Mouse (Mus musculus): ENCODE results near the gene Atraid. TPM values are rescaled to one million over a fixed set of nuclear protein-coding genes. Genes with fewer than 3 reads are reported as not detected.

Gene Atraid
- 94.0 TPM for polyA plus RNA-seq (2017; shearing (Covaris generic))

GRCm38 (mm10) chr5:31047848-31048762, at the start of gene Atraid:
Gene Atraid, plus strand, starts transcription at chr5:31048312.

DNA sequence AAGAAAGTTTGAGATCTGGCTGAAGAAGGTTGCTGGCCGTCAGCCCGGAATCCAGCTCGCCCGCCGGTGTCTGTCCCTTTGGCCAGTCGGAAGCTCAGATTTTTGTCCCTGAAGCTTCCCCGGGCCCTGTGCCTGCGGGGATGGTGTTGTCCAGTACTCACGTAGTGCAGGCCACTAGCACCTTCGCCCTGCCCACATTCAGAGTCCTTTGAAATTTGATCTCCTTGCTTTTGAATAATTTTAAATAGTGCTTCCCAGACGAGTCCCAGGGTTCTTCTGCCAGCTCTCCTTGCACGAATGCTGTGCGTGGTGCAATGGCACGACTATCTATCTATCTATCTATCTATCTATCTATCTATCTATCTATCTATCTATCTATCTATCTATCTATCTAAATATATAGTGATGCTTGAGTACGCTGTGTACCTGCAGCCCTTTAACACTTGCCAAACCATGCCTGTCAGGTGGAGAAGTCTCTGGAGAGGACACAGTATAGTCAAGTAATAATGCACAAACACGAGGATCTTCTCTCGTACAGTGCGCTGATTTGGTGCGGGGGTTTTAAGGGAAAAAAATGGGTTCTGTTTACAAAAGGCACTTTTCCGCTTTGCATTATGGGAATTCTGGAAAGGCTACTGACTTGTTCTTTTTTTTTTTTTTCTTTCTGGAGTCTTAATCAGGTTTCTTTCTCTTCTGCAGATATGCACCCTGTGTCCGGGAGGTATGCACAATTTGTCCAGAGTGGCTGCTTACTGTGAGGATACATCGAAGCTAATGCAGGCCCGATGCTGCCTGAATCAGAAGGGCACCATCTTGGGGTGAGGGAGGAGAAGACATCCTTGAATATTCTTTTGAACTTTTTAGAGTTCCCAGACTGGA, 890 bp downstream of the Atraid start, which contains the start of gene Slc5a6:
Slc5a6 (minus strand) TSS at position 162 of the 879 bp plus-strand sequence.

GRCm38 (mm10) chr5:31054261-31055215, 6.4 kb downstream of the Atraid start, which contains the start of gene Cad:
Gene Cad, plus strand, starts transcription at chr5:31054780.

Other genes starting within 250 kb of the Atraid start
- gene Mapre3, start 233.7 kb upstream of the Atraid start, polyA plus RNA-seq (2017; shearing (Covaris generic)): 10.6 TPM
- 93.1 TPM for gene Tmem214, start 180.3 kb upstream of the Atraid start, polyA plus RNA-seq (2017; shearing (Covaris generic))
- 14.7 TPM for gene Agbl5, start 159.6 kb upstream of the Atraid start, polyA plus RNA-seq (2017; shearing (Covaris generic))
- 318 TPM for gene Ost4, start 140.5 kb upstream of the Atraid start, polyA plus RNA-seq (2017; shearing (Covaris generic))
- 5.9 TPM for gene Emilin1, start 134.9 kb upstream of the Atraid start, polyA plus RNA-seq (2017; shearing (Covaris generic))
- 27.2 TPM for gene Khk, start 126.9 kb upstream of the Atraid start, polyA plus RNA-seq (2017; shearing (Covaris generic))
- 0.21 TPM for gene Cgref1, start 102.7 kb upstream of the Atraid start, polyA plus RNA-seq (2017; shearing (Covaris generic))
- 236 TPM for gene Preb, start 88.0 kb upstream of the Atraid start, polyA plus RNA-seq (2017; shearing (Covaris generic))
- not detected for gene Tcf23, start 79.7 kb upstream of the Atraid start, polyA plus RNA-seq (2017; shearing (Covaris generic))
- 15.0 TPM for gene Slc5a6, start 612 bp downstream of the Atraid start, polyA plus RNA-seq (2017; shearing (Covaris generic))
- 32.5 TPM for gene Cad, start 6.5 kb downstream of the Atraid start, polyA plus RNA-seq (2017; shearing (Covaris generic))
- gene Dnajc5g, start 58.0 kb downstream of the Atraid start, polyA plus RNA-seq (2017; shearing (Covaris generic)): not detected
- 0.72 TPM for gene Slc30a3, start 59.9 kb downstream of the Atraid start, polyA plus RNA-seq (2017; shearing (Covaris generic))
- gene Trim54, start 68.4 kb downstream of the Atraid start, polyA plus RNA-seq (2017; shearing (Covaris generic)): not detected
- gene Ucn, start 90.5 kb downstream of the Atraid start, polyA plus RNA-seq (2017; shearing (Covaris generic)): not detected
- gene Mpv17, start 105.9 kb downstream of the Atraid start, polyA plus RNA-seq (2017; shearing (Covaris generic)): 47.9 TPM
- 1.2 TPM for gene Gm29609, start 131.6 kb downstream of the Atraid start, polyA plus RNA-seq (2017; shearing (Covaris generic))
- 122 TPM for gene Gtf3c2, start 131.8 kb downstream of the Atraid start, polyA plus RNA-seq (2017; shearing (Covaris generic))
- 148 TPM for gene Snx17, start 144.9 kb downstream of the Atraid start, polyA plus RNA-seq (2017; shearing (Covaris generic))
- 98.6 TPM for gene Eif2b4, start 145.1 kb downstream of the Atraid start, polyA plus RNA-seq (2017; shearing (Covaris generic))
- 37.1 TPM for gene Zfp513, start 154.0 kb downstream of the Atraid start, polyA plus RNA-seq (2017; shearing (Covaris generic))
- 67.4 TPM for gene Ppm1g, start 172.4 kb downstream of the Atraid start, polyA plus RNA-seq (2017; shearing (Covaris generic))
- 209 TPM for gene Nrbp1, start 192.6 kb downstream of the Atraid start, polyA plus RNA-seq (2017; shearing (Covaris generic))
- not detected for gene Gm9970, start 192.9 kb downstream of the Atraid start, polyA plus RNA-seq (2017; shearing (Covaris generic))
- 45.4 TPM for gene Krtcap3, start 203.4 kb downstream of the Atraid start, polyA plus RNA-seq (2017; shearing (Covaris generic))
- gene Ift172, start 242.8 kb downstream of the Atraid start, polyA plus RNA-seq (2017; shearing (Covaris generic)): 10.7 TPM
- not detected for gene Fndc4, start 247.8 kb downstream of the Atraid start, polyA plus RNA-seq (2017; shearing (Covaris generic))
- gene Gckr, start 249.1 kb downstream of the Atraid start, polyA plus RNA-seq (2017; shearing (Covaris generic)): not detected

Measured in inflammation-experienced regulatory T-cells, adult 16 weeks (primary cell).